In genomic region chr5:52783957-52784356, GRCm38 (mm10) we compare ENCODE assay signal across 8 mouse cellular contexts. TPM values are rescaled to one million over a fixed set of nuclear protein-coding genes. Genes with fewer than 3 reads are reported as not detected.
DNase-seq lines count a peak whose midpoint lies in the region; ATAC-seq lines count a peak whose summit lies in the region.

No protein-coding gene starts in this region.

- no peak for ATAC-seq in heart, embryonic 15.5 days (replicated peaks; ENCODE audit: insufficient number of reproducible peaks, insufficient read depth, low FRiP score, low read depth)
- no peak for ATAC-seq in embryonic facial prominence, embryonic 15.5 days (ENCODE audit: insufficient number of reproducible peaks, low FRiP score, low TSS enrichment, low read depth)
- ATAC-seq in limb, embryonic 15.5 days (ENCODE audit: insufficient number of reproducible peaks, low FRiP score, low TSS enrichment, low read depth), result no peak

- no peaks in the 10 kb centered on the region for H3K9me3 ChIP-seq in heart, embryonic 15.5 days (replicated peaks)
- H3K9me3 ChIP-seq in embryonic facial prominence, embryonic 15.5 days (replicated peaks), result no peaks in the 10 kb centered on the region
- no peaks in the 10 kb centered on the region for H3K9me3 ChIP-seq in limb, embryonic 15.5 days

- no peak for DNase-seq in heart, adult 9 months (ENCODE audit: low spot score in 2 of 2)
- peak; percentile 36 for DNase-seq in 416B (ENCODE audit: low read depth)
- DNase-seq in right cerebral cortex, postnatal 10 days (ENCODE audit: low spot score in 2 of 2), result no peak
- no peak for DNase-seq in gastrocnemius, adult 18-20 months (ENCODE audit: low spot score)
- no peak for DNase-seq in gastrocnemius, postnatal 25 days

- peaks cover 6% of the 10 kb centered on the region; the same call in 1 of the 2 replicates for H3K36me3 ChIP-seq in heart, embryonic 15.5 days
- H3K36me3 ChIP-seq in embryonic facial prominence, embryonic 15.5 days, result peaks cover 5% of the 10 kb centered on the region; the same call in 1 of the 2 replicates
- H3K36me3 ChIP-seq in limb, embryonic 15.5 days, result peaks cover 28% of the 10 kb centered on the region

- no peak overlapping the region for H3K27ac ChIP-seq in heart, embryonic 15.5 days
- H3K27ac ChIP-seq in embryonic facial prominence, embryonic 15.5 days (replicated peaks), result no peak overlapping the region
- H3K27ac ChIP-seq in limb, embryonic 15.5 days, result no peak overlapping the region

- no peaks in the 10 kb centered on the region for H3K27me3 ChIP-seq in heart, embryonic 15.5 days
- no peaks in the 10 kb centered on the region for H3K27me3 ChIP-seq in embryonic facial prominence, embryonic 15.5 days
- H3K27me3 ChIP-seq in limb, embryonic 15.5 days, result no peaks in the 10 kb centered on the region

- H3K4me3 ChIP-seq in heart, embryonic 15.5 days, result peak overlapping the region; percentile 73
- H3K4me3 ChIP-seq in embryonic facial prominence, embryonic 15.5 days (replicated peaks), result no peak overlapping the region
- 0 out of 2 replicates have a peak overlapping the region, but pooled peaks have one; percentile 90 for H3K4me3 ChIP-seq in limb, embryonic 15.5 days

- H3K9ac ChIP-seq in heart, embryonic 15.5 days, result no peak overlapping the region
- H3K9ac ChIP-seq in embryonic facial prominence, embryonic 15.5 days, result no peak overlapping the region
- H3K9ac ChIP-seq in limb, embryonic 15.5 days, result no peak overlapping the region

- 71% methylated on average over 2 of the region's 2 CpGs for WGBS in heart, embryonic 15.5 days
- WGBS in embryonic facial prominence, embryonic 15.5 days, result 67% methylated on average over 2 of the region's 2 CpGs
- WGBS in limb, embryonic 15.5 days, result 63% methylated on average over 2 of the region's 2 CpGs

- H3K4me2 ChIP-seq in heart, embryonic 15.5 days, result peak overlapping the region; percentile 71; the same call in 1 of the 2 replicates
- H3K4me2 ChIP-seq in embryonic facial prominence, embryonic 15.5 days (replicated peaks), result peak overlapping the region; percentile 57; the same call in 1 of the 2 replicates
- no peak overlapping the region for H3K4me2 ChIP-seq in limb, embryonic 15.5 days

- no peaks in the 10 kb centered on the region for H3K4me1 ChIP-seq in heart, embryonic 15.5 days (replicated peaks)
- no peaks in the 10 kb centered on the region for H3K4me1 ChIP-seq in embryonic facial prominence, embryonic 15.5 days
- H3K4me1 ChIP-seq in limb, embryonic 15.5 days, result no peaks in the 10 kb centered on the region

RNA-seq across cellular contexts. Expression of gene Zcchc4, which starts 8.7 kb away (rescaled TPM):
- polyA plus RNA-seq in heart, embryonic 15.5 days (2015; fragmentation: Nextera tagmentation; extraction: Ambion mirVana), result 10.2 and 11.0 TPM in 2 replicates
- polyA plus RNA-seq in embryonic facial prominence, embryonic 15.5 days (2015; fragmentation: Nextera tagmentation; extraction: Ambion mirVana), result 14.8 and 17.4 TPM in 2 replicates
- polyA plus RNA-seq in limb, embryonic 15.5 days (2015; fragmentation: Nextera tagmentation; extraction: Ambion mirVana), result 12.6 and 14.6 TPM in 2 replicates
- total RNA-seq in gastrocnemius, adult 18-20 months (2021), result 1 to 10 TPM; 4.2 to 4.4 TPM
- 1 to 10 TPM; 3.6 to 5.5 TPM for total RNA-seq in gastrocnemius, postnatal 25 days (2021)

RNA-seq across cellular contexts. Expression of gene Pi4k2b, which starts 42.6 kb away (rescaled TPM):
- polyA plus RNA-seq in heart, embryonic 15.5 days (2015; fragmentation: Nextera tagmentation; extraction: Ambion mirVana), result 6.3 and 8.7 TPM in 2 replicates
- 21.3 and 21.7 TPM in 2 replicates for polyA plus RNA-seq in embryonic facial prominence, embryonic 15.5 days (2015; fragmentation: Nextera tagmentation; extraction: Ambion mirVana)
- 16.9 and 19.0 TPM in 2 replicates for polyA plus RNA-seq in limb, embryonic 15.5 days (2015; fragmentation: Nextera tagmentation; extraction: Ambion mirVana)
- 1 to 10 TPM in 1 of 2 experiments, under 1 TPM in 1; 1.00 to 1.1 TPM for total RNA-seq in gastrocnemius, adult 18-20 months (2021)
- 1 to 10 TPM; 1.9 to 2.2 TPM for total RNA-seq in gastrocnemius, postnatal 25 days (2021)

RNA-seq across cellular contexts. Expression of gene Anapc4, which starts 49.9 kb away (rescaled TPM):
- polyA plus RNA-seq in heart, embryonic 15.5 days (2015; fragmentation: Nextera tagmentation; extraction: Ambion mirVana), result 57.6 and 68.4 TPM in 2 replicates
- 95.7 and 96.0 TPM in 2 replicates for polyA plus RNA-seq in embryonic facial prominence, embryonic 15.5 days (2015; fragmentation: Nextera tagmentation; extraction: Ambion mirVana)
- 106 TPM in 2 replicates for polyA plus RNA-seq in limb, embryonic 15.5 days (2015; fragmentation: Nextera tagmentation; extraction: Ambion mirVana)
- 10 to 100 TPM; 32.7 to 34.4 TPM for total RNA-seq in gastrocnemius, adult 18-20 months (2021)
- total RNA-seq in gastrocnemius, postnatal 25 days (2021), result 10 to 100 TPM; 28.6 to 30.3 TPM
